In the genomic region with DNA sequence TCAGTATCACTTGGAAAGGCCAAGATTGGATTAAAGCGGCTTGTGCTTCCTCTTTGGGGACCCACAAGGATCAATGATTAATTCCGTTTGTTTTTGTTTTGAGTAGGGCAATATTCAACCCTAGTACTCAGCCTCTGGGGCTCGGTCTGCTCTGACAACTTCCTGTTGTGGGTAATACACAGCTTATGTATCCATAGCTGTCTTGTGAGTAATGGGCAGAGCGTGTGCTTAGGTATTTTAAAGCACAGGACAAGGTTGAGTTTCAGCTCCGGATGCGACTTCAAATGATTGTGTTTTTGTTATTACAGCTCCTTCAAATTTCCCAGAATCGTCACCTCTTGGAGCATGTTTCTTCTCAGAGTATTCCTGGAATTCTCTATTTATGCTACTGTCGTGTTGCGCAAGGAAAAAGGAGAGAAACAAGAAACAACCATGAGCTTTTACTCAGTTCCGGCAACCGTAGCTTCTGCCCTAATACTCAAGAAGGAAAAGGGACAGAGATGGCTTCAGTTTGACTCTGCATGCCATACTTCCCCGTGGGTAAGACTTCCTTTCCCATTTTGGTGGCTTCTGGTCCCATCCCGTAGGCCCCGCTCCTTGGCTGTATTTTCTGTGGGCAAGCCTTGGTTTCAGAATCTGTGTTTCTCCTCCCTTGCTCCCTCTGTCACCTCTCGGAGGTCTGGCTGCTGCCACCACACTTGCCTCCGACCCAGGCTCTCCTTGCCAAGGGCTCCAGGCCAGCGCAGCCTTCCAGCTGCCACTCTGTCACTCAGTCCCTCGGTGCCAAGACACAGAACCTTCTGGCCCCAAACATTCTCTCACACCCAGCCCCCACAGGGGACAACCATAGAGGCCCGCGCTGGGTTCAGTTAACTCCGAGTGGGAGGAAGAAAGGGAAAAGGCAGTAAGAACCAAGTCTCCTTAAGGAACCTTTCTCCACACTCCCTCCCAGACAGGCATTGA, we compare ENCODE assay signal across 1 mouse cellular context.
A peak's percentile ranks its signal among the peaks of the same experiment; 100 is the strongest.
TF ChIP-seq lines count a peak whose summit lies in the region.

No protein-coding gene starts in this region.

TF ChIP-seq in myocyte, 11 proteins besides CTCF, POLR2A, EP300 and RAD21 (continued from another document):
- peak in 1 of 3 experiments; percentile 46 for TF ChIP-seq MYOG (IDR thresholded peaks at IDR 0.05; ENCODE audit: control insufficient read depth in 1 of 3, insufficient read depth in 1 of 3, insufficient read length in 2 of 3, low read depth in 2 of 3)
- TF ChIP-seq SRF (IDR thresholded peaks at IDR 0.05; ENCODE audit: control insufficient read depth, insufficient read length, low read depth): no peak
- TF ChIP-seq POLR2AphosphoS2 (IDR thresholded peaks at IDR 0.05; ENCODE audit: insufficient read length, low read depth): no peak
